Comparison of ENCODE assay signal across 13 mouse cellular contexts in genomic region chr11:61653568-61653967, GRCm38 (mm10). TPM values are rescaled to one million over a fixed set of nuclear protein-coding genes. Genes with fewer than 3 reads are reported as not detected.
DNase-seq lines count a peak whose midpoint lies in the region; ATAC-seq and TF ChIP-seq lines count a peak whose summit lies in the region.
"Had no signal": no experiment of that assay in that cellular context is flagged by ENCODE, and none has a peak within 500 bp of the region (broad histone marks: within the 10 kb centered on the region; RNA-seq: fewer than 3 reads in every experiment).

No protein-coding gene starts in this region.

- peak overlapping the region; percentile 68 for H3K4me3 ChIP-seq in gastrocnemius, adult 2 months
- peak overlapping the region; percentile 38 for H3K4me3 ChIP-seq in kidney, embryonic 16.5 days (ENCODE audit: low read length)
- peak overlapping the region; percentile 87 for H3K4me3 ChIP-seq in thymus, adult 2 months (ENCODE audit: control insufficient read depth, insufficient read depth, low read length)

- DNase-seq in gastrocnemius, adult 2 months: no peak
- no peak for DNase-seq in gastrocnemius, postnatal 14 days
- no peak for DNase-seq in kidney, postnatal 10 days
- DNase-seq in thymus, adult 2 months: no peak
- DNase-seq in thymus, postnatal 0 days (ENCODE audit: low spot score): no peak
- no peak for DNase-seq in cerebellum, adult 9-10 months
- no peak for DNase-seq in adrenal gland, adult 18-20 months (ENCODE audit: low spot score in 2 of 2)

- peak overlapping the region; percentile 77 for H3K27ac ChIP-seq in gastrocnemius, adult 2 months
- H3K27ac ChIP-seq in kidney, embryonic 16.5 days (ENCODE audit: low read length): no peak overlapping the region
- H3K27ac ChIP-seq in thymus, adult 2 months (ENCODE audit: control insufficient read depth, insufficient read depth, low read length): peak overlapping the region; percentile 59
- H3K27ac ChIP-seq: hindbrain, embryonic 15.5 days had no signal

- WGBS in kidney, embryonic 16.5 days: 65% methylated on average over 2 of the region's 2 CpGs
- WGBS in thymus, adult 2 months: 60% methylated on average over 2 of the region's 2 CpGs

- intact Hi-C loops in gastrocnemius, adult 2 months (cut with DNase I): no loop called here
- intact Hi-C loops in gastrocnemius, postnatal 14 days (cut with DNase I; ENCODE audit: low total_unique reads): no loop called here

- no peak for ATAC-seq in kidney, embryonic 16.5 days (ENCODE audit: low FRiP score, low TSS enrichment)
- ATAC-seq: forebrain, embryonic 16.5 days; Patski had no signal

- peak overlapping the region; percentile 27 for H3K4me2 ChIP-seq in kidney, embryonic 16.5 days (replicated peaks; ENCODE audit: low read depth, low read length)
- H3K4me2 ChIP-seq: hindbrain, embryonic 15.5 days had no signal

- H3K9me3 ChIP-seq in kidney, embryonic 16.5 days (ENCODE audit: low read length): no peaks in the 10 kb centered on the region
- H3K9me3 ChIP-seq: hindbrain, embryonic 15.5 days had no signal

- no peaks in the 10 kb centered on the region for H3K27me3 ChIP-seq in kidney, embryonic 16.5 days (ENCODE audit: insufficient read depth, low read length)
- no peaks in the 10 kb centered on the region for H3K27me3 ChIP-seq in thymus, adult 2 months (ENCODE audit: control insufficient read depth, insufficient read depth, low read length)
- H3K27me3 ChIP-seq: hindbrain, embryonic 15.5 days; Patski had no signal

- H3K9ac ChIP-seq in kidney, embryonic 16.5 days (replicated peaks; ENCODE audit: low read length): no peak overlapping the region
- H3K9ac ChIP-seq: hindbrain, embryonic 15.5 days had no signal

- TF ChIP-seq CTCF in gastrocnemius, adult 2 months (IDR thresholded peaks at IDR 0.05): no peak
- no peak for TF ChIP-seq CTCF in thymus, adult 2 months (IDR thresholded peaks at IDR 0.05; ENCODE audit: borderline replicate concordance, control insufficient read depth, extremely low read depth, insufficient read depth, low read length, poor library complexity)

- no peak for TF ChIP-seq POLR2A in thymus, adult 2 months (IDR thresholded peaks at IDR 0.05; ENCODE audit: control insufficient read depth, extremely low read depth, insufficient read depth, low read length, poor library complexity)

- H3K36me3 ChIP-seq in kidney, embryonic 16.5 days (ENCODE audit: insufficient read depth, low read length): no peaks in the 10 kb centered on the region
- H3K36me3 ChIP-seq in thymus, adult 2 months (ENCODE audit: control insufficient read depth, insufficient read depth, low read length): no peaks in the 10 kb centered on the region
- H3K36me3 ChIP-seq: hindbrain, embryonic 15.5 days had no signal

- peaks cover 8% of the 10 kb centered on the region for H3K4me1 ChIP-seq in kidney, embryonic 16.5 days (ENCODE audit: insufficient read depth, low read length)
- peaks cover 61% of the 10 kb centered on the region for H3K4me1 ChIP-seq in thymus, adult 2 months (replicated peaks; ENCODE audit: control insufficient read depth, insufficient read depth, low read length)
- H3K4me1 ChIP-seq: hindbrain, embryonic 15.5 days had no signal

RNA-seq across cellular contexts. Expression of gene Grap, which starts 0.5 kb away (rescaled TPM):
- total RNA-seq in gastrocnemius, adult 2 months (2021): 1 to 10 TPM; 3.2 to 3.3 TPM
- total RNA-seq in gastrocnemius, postnatal 14 days (2021): 1 to 10 TPM; 7.0 to 9.9 TPM
- 13.6 and 16.3 TPM in 2 replicates for polyA plus RNA-seq in kidney, embryonic 16.5 days (2015; fragmentation: Nextera tagmentation; extraction: Ambion mirVana)
- 119 and 124 TPM in 2 replicates for polyA plus RNA-seq in thymus, adult 2 months (2012; rRNA removed)
- polyA plus RNA-seq in thymus, postnatal 0 days (2015; fragmentation: Nextera tagmentation; extraction: Ambion mirVana): 59.0 and 88.7 TPM in 2 replicates
- total RNA-seq in adrenal gland, adult 18-20 months (2021): 1 to 10 TPM; 7.4 to 8.2 TPM

RNA-seq across cellular contexts. Expression of gene Fam83g, which starts 30.3 kb away (rescaled TPM):
- total RNA-seq in gastrocnemius, adult 2 months (2021): under 1 TPM; 0.28 to 0.33 TPM
- total RNA-seq in gastrocnemius, postnatal 14 days (2021): under 1 TPM; 0.09 to 0.10 TPM
- 3.0 and 3.1 TPM in 2 replicates for polyA plus RNA-seq in kidney, embryonic 16.5 days (2015; fragmentation: Nextera tagmentation; extraction: Ambion mirVana)
- polyA plus RNA-seq in thymus, adult 2 months (2012; rRNA removed): 8.9 and 9.5 TPM in 2 replicates
- polyA plus RNA-seq in thymus, postnatal 0 days (2015; fragmentation: Nextera tagmentation; extraction: Ambion mirVana): 5.5 and 5.6 TPM in 2 replicates
- 1 to 10 TPM; 1.2 to 1.6 TPM for total RNA-seq in adrenal gland, adult 18-20 months (2021)
- total RNA-seq: common myeloid progenitor, adult 5-6 weeks; layer of hippocampus, postnatal 25 days had no signal
- polyA plus RNA-seq: Patski had no signal
